Mouse (Mus musculus): ENCODE measurements around the gene Hes1. TPM values are rescaled to one million over a fixed set of nuclear protein-coding genes. Genes with fewer than 3 reads are reported as not detected.

The Hes1 gene
- polyA plus RNA-seq, 1 experiment from 2014 or later, result 50.5 TPM

- no peak for ATAC-seq (ENCODE audit: low FRiP score, low read depth)
- Histone ChIP-seq H3K27me3 (replicated peaks) (peaks cover 25% of the 10 kb centered on the region), H3K27ac (no peak overlapping the region)
Observed at GRCm38 (mm10) chr16:30034979-30035440, 29.2 kb upstream of the Hes1 start.

GRCm38 (mm10) chr16:30036104-30036503, 28.1 kb upstream of the Hes1 start:
- peaks cover 25% of the 10 kb centered on the region for H3K27me3 ChIP-seq (replicated peaks)
- H3K4me3 ChIP-seq, result no peak overlapping the region
- 83% methylated on average over 3 of the region's 3 CpGs for WGBS

More at GRCm38 (mm10) chr16:30034979-30035440, 29.2 kb upstream of the Hes1 start:
- 82% methylated on average over 5 of the region's 5 CpGs for WGBS
- Histone ChIP-seq H3K4me3 (no peak overlapping the region), H3K36me3 (no peaks in the 10 kb centered on the region), H3K9me3 (no peaks in the 10 kb centered on the region), H3K4me2 (replicated peaks) (no peak overlapping the region), H3K9ac (no peak overlapping the region), H3K4me1 (peaks cover 15% of the 10 kb centered on the region)

GRCm38 (mm10) chr16:30038663-30039593, 25.3 kb upstream of the Hes1 start:
- Histone ChIP-seq H3K27me3 (replicated peaks) (peaks cover 25% of the 10 kb centered on the region), H3K36me3 (no peaks in the 10 kb centered on the region), H3K4me3 (no peak overlapping the region), H3K4me1 (peaks cover 9% of the 10 kb centered on the region), H3K9me3 (no peaks in the 10 kb centered on the region), H3K9ac (no peak overlapping the region), H3K27ac (no peak overlapping the region), H3K4me2 (replicated peaks) (no peak overlapping the region; the same call in 1 of the 2 replicates)
- peak; percentile 48 for ATAC-seq (ENCODE audit: low FRiP score, low read depth)
- 6% methylated on average over 16 of the region's 17 CpGs for WGBS

More at GRCm38 (mm10) chr16:30036104-30036503, 28.1 kb upstream of the Hes1 start:
- no peak overlapping the region for H3K9ac ChIP-seq
- no peak overlapping the region for H3K27ac ChIP-seq
- no peak for ATAC-seq (ENCODE audit: low FRiP score, low read depth)
- H3K36me3 ChIP-seq, result no peaks in the 10 kb centered on the region
- no peaks in the 10 kb centered on the region for H3K9me3 ChIP-seq
- peaks cover 13% of the 10 kb centered on the region for H3K4me1 ChIP-seq
- H3K4me2 ChIP-seq (replicated peaks), result no peak overlapping the region

DNA sequence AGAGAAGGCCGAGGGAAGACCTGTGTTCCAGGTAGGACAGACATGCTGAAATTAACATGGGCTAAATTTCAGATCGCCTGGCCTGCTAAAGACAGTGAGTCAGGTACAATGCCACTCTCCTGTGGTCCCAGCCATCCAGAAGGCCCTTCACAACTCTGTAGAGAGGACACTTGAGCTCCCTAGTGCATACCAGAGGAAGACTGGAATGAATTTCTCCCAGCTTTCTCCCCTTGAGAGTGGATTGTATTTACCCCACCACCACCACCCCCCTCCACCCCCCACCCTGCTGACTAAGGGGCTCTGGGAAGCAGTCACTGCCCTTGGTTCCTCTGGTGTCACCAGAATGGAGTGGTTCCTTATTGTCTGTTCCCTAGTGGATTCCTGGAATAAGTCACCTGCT, 24.3 kb upstream of the Hes1 start:
- Histone ChIP-seq H3K36me3 (no peaks in the 10 kb centered on the region), H3K27ac (no peak overlapping the region), H3K9me3 (no peaks in the 10 kb centered on the region), H3K9ac (no peak overlapping the region), H3K4me3 (no peak overlapping the region), H3K27me3 (replicated peaks) (peaks cover 24% of the 10 kb centered on the region), H3K4me1 (peaks cover 9% of the 10 kb centered on the region), H3K4me2 (replicated peaks) (no peak overlapping the region)
- no peak for ATAC-seq (ENCODE audit: low FRiP score, low read depth)
- WGBS, result 56% methylated on average over 2 of the region's 2 CpGs

GRCm38 (mm10) chr16:30042859-30043258, 21.3 kb upstream of the Hes1 start:
- Histone ChIP-seq H3K4me1 (peaks cover 9% of the 10 kb centered on the region), H3K4me3 (no peak overlapping the region), H3K36me3 (no peaks in the 10 kb centered on the region), H3K9ac (no peak overlapping the region), H3K4me2 (replicated peaks) (no peak overlapping the region), H3K27ac (no peak overlapping the region), H3K27me3 (replicated peaks) (peaks cover 19% of the 10 kb centered on the region; the same call in 1 of the 2 replicates), H3K9me3 (no peaks in the 10 kb centered on the region)
- no peak for ATAC-seq (ENCODE audit: low FRiP score, low read depth)
- WGBS, result 67% methylated on average over 4 of the region's 4 CpGs

DNA sequence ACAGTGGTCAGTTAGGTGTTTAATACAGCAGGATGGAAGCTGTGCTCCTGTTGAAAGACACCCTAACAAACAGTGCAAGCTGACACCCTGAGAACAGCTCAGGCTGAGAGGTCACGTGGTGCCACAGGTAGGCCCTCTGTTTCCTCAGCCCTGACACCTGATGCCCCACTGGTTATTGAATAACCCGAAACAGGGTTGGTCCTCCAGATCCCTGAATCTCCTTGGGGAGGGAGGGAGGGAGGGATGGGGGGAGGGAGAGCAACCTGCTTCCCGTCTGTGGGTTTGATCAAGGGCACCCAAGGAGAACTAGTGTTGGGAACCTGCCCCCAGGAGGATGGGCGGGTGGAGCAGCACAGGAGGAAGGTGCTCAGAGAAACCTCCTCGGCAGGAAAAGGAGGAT, 18.6 kb upstream of the Hes1 start:
- H3K4me2 ChIP-seq (replicated peaks), result no peak overlapping the region
- H3K27me3 ChIP-seq (replicated peaks), result 0 out of 2 replicates have a peak, but pooled peaks cover 8% of the 10 kb centered on the region
- H3K9me3 ChIP-seq, result no peaks in the 10 kb centered on the region
- H3K27ac ChIP-seq, result no peak overlapping the region
- no peak for ATAC-seq (ENCODE audit: low FRiP score, low read depth)
- H3K4me1 ChIP-seq, result no peaks in the 10 kb centered on the region
- no peak overlapping the region for H3K9ac ChIP-seq
- H3K4me3 ChIP-seq, result no peak overlapping the region
- 58% methylated on average over 5 of the region's 5 CpGs for WGBS
- H3K36me3 ChIP-seq, result no peaks in the 10 kb centered on the region

GRCm38 (mm10) chr16:30047010-30047409, 17.2 kb upstream of the Hes1 start:
- H3K4me2 ChIP-seq (replicated peaks), result no peak overlapping the region
- no peak overlapping the region for H3K4me3 ChIP-seq
- H3K9me3 ChIP-seq, result no peaks in the 10 kb centered on the region
- H3K4me1 ChIP-seq, result no peaks in the 10 kb centered on the region
- H3K36me3 ChIP-seq, result no peaks in the 10 kb centered on the region
- ATAC-seq (ENCODE audit: low FRiP score, low read depth), result no peak
- WGBS, result 86% methylated on average over 7 of the region's 7 CpGs
- no peak overlapping the region for H3K27ac ChIP-seq
- no peak overlapping the region for H3K9ac ChIP-seq
- 0 out of 2 replicates have a peak, but pooled peaks cover 13% of the 10 kb centered on the region for H3K27me3 ChIP-seq (replicated peaks)

GRCm38 (mm10) chr16:30047421-30047831, 16.8 kb upstream of the Hes1 start:
- Histone ChIP-seq H3K27ac (no peak overlapping the region), H3K4me2 (replicated peaks) (no peak overlapping the region), H3K9me3 (no peaks in the 10 kb centered on the region), H3K36me3 (no peaks in the 10 kb centered on the region), H3K27me3 (replicated peaks) (0 out of 2 replicates have a peak, but pooled peaks cover 13% of the 10 kb centered on the region), H3K9ac (no peak overlapping the region), H3K4me1 (no peaks in the 10 kb centered on the region), H3K4me3 (no peak overlapping the region)
- no peak for ATAC-seq (ENCODE audit: low FRiP score, low read depth)
- 54% methylated on average over 11 of the region's 11 CpGs for WGBS

DNA sequence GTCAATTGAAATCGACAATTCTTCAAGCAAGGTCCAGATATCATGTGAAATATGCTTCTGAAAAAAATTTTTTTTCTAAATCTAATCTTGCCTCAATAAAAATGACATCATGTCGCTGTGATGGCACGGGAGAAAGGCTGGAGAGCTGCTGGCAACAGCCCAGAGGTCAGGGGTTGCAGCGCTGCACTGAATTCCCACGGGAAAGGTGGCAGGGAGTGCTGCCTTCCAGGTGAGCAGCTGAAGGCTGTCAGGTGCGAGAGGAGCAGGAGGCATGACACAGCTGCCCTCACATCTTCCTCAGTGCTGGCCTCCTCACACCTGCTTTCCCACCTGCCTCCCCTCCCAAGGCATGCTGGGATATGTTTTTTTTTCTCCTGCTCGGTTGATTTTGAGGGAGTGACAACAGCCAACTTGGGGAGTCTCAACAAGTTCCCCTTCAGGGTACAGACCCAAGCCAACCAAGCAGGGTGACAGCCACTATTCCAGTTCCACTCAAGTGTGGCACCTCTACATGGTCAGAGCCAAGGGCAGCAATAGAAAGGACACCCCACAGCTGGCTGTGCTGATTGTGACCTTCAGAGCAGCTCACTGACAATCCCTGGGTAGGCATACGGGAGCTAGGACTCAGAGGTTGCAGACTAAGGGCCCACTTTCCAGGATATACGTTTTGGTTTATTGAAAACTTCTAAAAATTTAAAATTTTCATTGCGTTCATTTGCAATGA, 13.3 kb upstream of the Hes1 start:
- Histone ChIP-seq H3K36me3 (no peaks in the 10 kb centered on the region), H3K4me1 (no peaks in the 10 kb centered on the region), H3K4me3 (no peak overlapping the region), H3K9me3 (no peaks in the 10 kb centered on the region), H3K4me2 (replicated peaks) (no peak overlapping the region), H3K27ac (no peak overlapping the region), H3K9ac (no peak overlapping the region), H3K27me3 (replicated peaks) (peaks cover 25% of the 10 kb centered on the region)
- ATAC-seq (ENCODE audit: low FRiP score, low read depth), result no peak
- 73% methylated on average over 10 of the region's 10 CpGs for WGBS

DNA sequence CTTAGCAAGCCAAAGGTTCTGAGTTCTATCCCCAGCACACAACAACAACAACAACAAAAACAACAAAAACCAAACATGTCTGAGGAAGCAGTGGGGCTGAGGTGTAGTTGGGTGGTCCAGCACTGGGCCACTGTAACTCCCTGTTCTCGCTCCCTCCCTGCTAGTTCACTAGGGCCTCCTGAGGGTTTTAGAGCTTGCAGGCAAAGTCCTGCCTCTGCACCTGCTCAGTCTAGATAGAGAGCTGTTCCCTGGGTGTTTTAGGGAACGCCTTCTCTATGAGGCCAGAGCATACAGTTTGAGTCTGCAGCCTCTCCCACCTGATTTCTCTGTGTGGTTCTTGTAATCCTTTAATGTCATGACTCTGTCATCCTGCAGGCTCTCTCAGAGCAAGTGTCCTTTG, 11.9 kb upstream of the Hes1 start:
- Histone ChIP-seq H3K9ac (no peak overlapping the region), H3K4me2 (replicated peaks) (no peak overlapping the region), H3K9me3 (no peaks in the 10 kb centered on the region), H3K36me3 (no peaks in the 10 kb centered on the region), H3K4me3 (no peak overlapping the region), H3K27ac (no peak overlapping the region), H3K4me1 (no peaks in the 10 kb centered on the region), H3K27me3 (replicated peaks) (peaks cover 25% of the 10 kb centered on the region)
- ATAC-seq (ENCODE audit: low FRiP score, low read depth), result no peak
- 58% methylated on average over 2 of the region's 2 CpGs for WGBS

DNA sequence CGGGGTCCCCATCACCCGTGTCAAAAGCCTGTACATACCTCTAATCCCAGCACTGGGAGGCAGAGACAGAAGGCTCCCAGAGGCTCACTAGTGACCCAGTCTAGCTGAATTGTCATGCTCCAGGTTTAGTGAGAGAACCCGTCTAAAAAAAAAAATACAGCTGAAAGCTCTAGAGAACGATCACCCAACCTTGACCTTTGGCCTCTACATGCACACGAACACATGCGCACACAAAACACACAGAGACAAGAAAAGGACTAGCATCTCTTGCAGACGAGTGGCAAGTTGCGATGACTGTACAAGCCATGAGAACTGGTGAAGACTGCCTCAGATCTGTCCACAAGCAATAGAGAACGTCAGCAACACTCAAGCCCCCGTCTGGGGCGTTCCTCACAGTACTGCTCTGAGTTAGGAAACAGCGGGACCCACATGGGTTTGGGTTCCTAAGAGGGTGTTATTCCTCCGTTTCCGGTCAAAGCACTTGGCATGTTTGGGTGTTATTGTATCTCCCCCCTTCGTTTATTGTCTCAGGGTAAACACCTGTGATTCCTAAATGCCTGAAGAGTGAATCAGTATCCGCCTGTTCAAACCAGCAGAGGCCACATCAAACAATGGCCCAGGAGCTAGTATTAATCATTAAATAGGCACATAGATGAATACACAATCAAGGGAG, 11.2 kb upstream of the Hes1 start:
- no peaks in the 10 kb centered on the region for H3K9me3 ChIP-seq
- no peaks in the 10 kb centered on the region for H3K36me3 ChIP-seq
- no peak overlapping the region for H3K27ac ChIP-seq
- no peak for ATAC-seq (ENCODE audit: low FRiP score, low read depth)
- peaks cover 25% of the 10 kb centered on the region for H3K27me3 ChIP-seq (replicated peaks)
- no peak overlapping the region for H3K9ac ChIP-seq
- H3K4me2 ChIP-seq (replicated peaks), result no peak overlapping the region
- WGBS, result 66% methylated on average over 16 of the region's 16 CpGs
- H3K4me1 ChIP-seq, result no peaks in the 10 kb centered on the region
- no peak overlapping the region for H3K4me3 ChIP-seq

- H3K9me3 ChIP-seq, result no peaks in the 10 kb centered on the region
- H3K27me3 ChIP-seq (replicated peaks), result peaks cover 31% of the 10 kb centered on the region
- WGBS, result 68% methylated on average over 4 of the region's 4 CpGs
- peaks cover 6% of the 10 kb centered on the region; the same call in 1 of the 2 replicates for H3K4me1 ChIP-seq
- ATAC-seq (ENCODE audit: low FRiP score, low read depth), result no peak
- no peak overlapping the region for H3K4me2 ChIP-seq (replicated peaks)
- H3K9ac ChIP-seq, result no peak overlapping the region
- no peaks in the 10 kb centered on the region for H3K36me3 ChIP-seq
- no peak overlapping the region for H3K27ac ChIP-seq
- no peak overlapping the region for H3K4me3 ChIP-seq
Observed at GRCm38 (mm10) chr16:30054541-30054940, 9.6 kb upstream of the Hes1 start.
